ENCODE assay signal across 26 mouse cellular contexts in genomic region chr11:112615629-112616028, GRCm38 (mm10).
DNase-seq lines count a peak whose midpoint lies in the region; ATAC-seq lines count a peak whose summit lies in the region.
"Had no signal": no experiment of that assay in that cellular context is flagged by ENCODE, and none has a peak within 500 bp of the region (broad histone marks: within the 10 kb centered on the region; RNA-seq: fewer than 3 reads in every experiment).

No protein-coding gene starts in this region.

- 0 out of 2 replicates have a peak, but pooled peaks cover 4% of the 10 kb centered on the region for H3K4me1 ChIP-seq in intestine, embryonic 16.5 days (ENCODE audit: control insufficient read depth, insufficient read depth, low read length)

- no peaks in the 10 kb centered on the region for H3K36me3 ChIP-seq in intestine, embryonic 16.5 days (ENCODE audit: control insufficient read depth, insufficient read depth, low read length)
- H3K36me3 ChIP-seq: embryonic facial prominence, embryonic 10.5 days; embryonic facial prominence, embryonic 12.5 days; forebrain, embryonic 12.5 days; G1E had no signal

- DNase-seq in urinary bladder, postnatal 14 days (ENCODE audit: low spot score), result peak; percentile 8
- no peak for DNase-seq in urinary bladder, postnatal 4 days (ENCODE audit: low spot score in 2 of 2)
- peak; percentile 73 for DNase-seq in 3T3-L1 (ENCODE audit: low read depth, low spot score)
- DNase-seq in MN1 (ENCODE audit: low spot score), result peak; percentile 10
- peak; percentile 57 for DNase-seq in gonadal fat pad, adult 2 months (ENCODE audit: low read depth)
- no peak for DNase-seq in adrenal gland, postnatal 10 days
- no peak for DNase-seq in cerebellum, postnatal 4 days (ENCODE audit: low spot score in 2 of 2)
- DNase-seq: adrenal gland, adult 8-10 months; adrenal gland, postnatal 25 days; cerebellum, adult 11 months; cerebellum, adult 18-20 months; cerebellum, adult 8-10 months; cerebellum, adult 9-11 months; cerebellum, postnatal 14 days; cerebellum, postnatal 36 days had no signal

- 86% methylated on average over 4 of the region's 4 CpGs for WGBS in intestine, embryonic 16.5 days

- no peak overlapping the region for H3K27ac ChIP-seq in intestine, embryonic 16.5 days (ENCODE audit: low read length)
- H3K27ac ChIP-seq: embryonic facial prominence, embryonic 10.5 days; embryonic facial prominence, embryonic 12.5 days; forebrain, embryonic 12.5 days had no signal

- no peaks in the 10 kb centered on the region for H3K27me3 ChIP-seq in intestine, embryonic 16.5 days (replicated peaks; ENCODE audit: control insufficient read depth, insufficient read depth, low read length)
- H3K27me3 ChIP-seq: CH12.LX; embryonic facial prominence, embryonic 12.5 days; forebrain, embryonic 12.5 days had no signal

- ATAC-seq in intestine, embryonic 16.5 days, result no peak
- ATAC-seq: activated CD4-positive, CD25-positive, alpha-beta regulatory T cell, adult 4 months; CD4-positive, CD25-positive, alpha-beta regulatory T cell, adult 4 months; forebrain, embryonic 14.5 days; forebrain, embryonic 16.5 days; Patski had no signal

- no peaks in the 10 kb centered on the region; the same call in 1 of the 2 replicates for H3K9me3 ChIP-seq in intestine, embryonic 16.5 days (ENCODE audit: control insufficient read depth, low read length)
- H3K9me3 ChIP-seq: embryonic facial prominence, embryonic 10.5 days; embryonic facial prominence, embryonic 12.5 days; forebrain, embryonic 12.5 days had no signal

- no peak overlapping the region for H3K4me3 ChIP-seq in intestine, embryonic 16.5 days (ENCODE audit: low read length)
- H3K4me3 ChIP-seq: embryonic facial prominence, embryonic 10.5 days; embryonic facial prominence, embryonic 12.5 days; forebrain, embryonic 12.5 days had no signal

- H3K4me2 ChIP-seq in intestine, embryonic 16.5 days (ENCODE audit: low read depth, low read length), result no peak overlapping the region
- H3K4me2 ChIP-seq: embryonic facial prominence, embryonic 12.5 days; forebrain, embryonic 12.5 days had no signal

- H3K9ac ChIP-seq in intestine, embryonic 16.5 days (ENCODE audit: low read depth, low read length), result no peak overlapping the region
- H3K9ac ChIP-seq: embryonic facial prominence, embryonic 12.5 days; forebrain, embryonic 12.5 days had no signal

Comparison
In these comparisons a context has a peak if more than half of its experiments do, and no peak if none do; other contexts are left out.
1. DNase-seq: peak in urinary bladder, postnatal 14 days (single experiment), 3T3-L1 (single experiment), MN1 (single experiment) and gonadal fat pad, adult 2 months (single experiment); none in urinary bladder, postnatal 4 days (0 of 2), adrenal gland, postnatal 10 days (single experiment) and cerebellum, postnatal 4 days (0 of 2).